Mouse (Mus musculus): ENCODE measurements at regions not wholly inside any gene's neighbourhood (a gene's known extent, or its start where the extent isn't known, plus 50 kb on each side); places are given as distances from the start of the nearest gene placed in this dataset.
"Not testable (repeated sequence)": the region's sequence is repeated elsewhere in the genome, so short reads cannot be mapped to it uniquely, and the experiment has no call there.

DNA sequence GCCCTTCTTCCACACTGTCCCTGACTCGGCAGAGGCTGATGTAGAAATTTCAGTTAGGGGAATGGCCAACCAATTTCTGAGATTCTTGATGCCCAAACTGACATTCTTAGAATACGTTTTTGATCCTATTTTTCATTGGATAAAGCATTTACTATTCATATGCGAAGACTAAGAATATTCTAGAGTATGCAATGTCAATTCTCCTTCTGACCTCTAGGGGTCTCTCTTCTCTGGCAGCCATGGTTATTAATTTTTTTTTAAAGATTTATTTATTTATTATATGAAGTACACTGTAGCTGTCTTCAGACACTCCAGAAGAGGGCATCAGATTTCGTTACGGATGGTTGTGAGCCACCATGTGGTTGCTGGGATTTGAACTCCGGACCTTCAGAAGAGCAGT is 152.9 kb downstream of the Nucb2 start:
- H3K9me3 ChIP-seq (ENCODE audit: low read length); H3K36me3 ChIP-seq (ENCODE audit: insufficient read depth, low read length); H3K27me3 ChIP-seq (ENCODE audit: insufficient read depth, low read length); H3K4me1 ChIP-seq (replicated peaks; ENCODE audit: low read depth, low read length); H3K4me3 ChIP-seq (replicated peaks; ENCODE audit: low read length): not testable (repeated sequence)
- TF ChIP-seq CTCF (conservative IDR thresholded peaks at IDR 0.05; ENCODE audit: low read length), result peak; percentile 51

DNA sequence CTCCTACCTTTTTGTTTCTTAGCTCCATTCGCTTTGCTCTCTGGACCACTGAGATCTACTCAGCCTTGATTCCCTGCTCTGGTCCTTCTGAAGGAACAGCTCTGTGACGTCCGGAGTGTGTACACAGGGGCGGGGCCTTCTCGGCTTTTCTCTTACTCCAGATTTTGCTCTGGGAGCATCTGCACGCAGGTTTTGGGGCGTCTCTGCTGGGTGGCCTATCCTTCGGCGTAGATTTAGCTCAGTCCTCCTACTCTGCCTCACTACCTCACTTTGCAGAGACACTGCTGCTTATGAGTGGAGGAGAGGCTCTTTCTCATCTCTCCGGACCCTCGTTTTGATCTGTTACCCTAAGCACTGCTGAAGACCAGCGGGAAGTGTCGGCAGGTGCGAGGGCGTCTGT is 161.4 kb downstream of the Nucb2 start:
- Histone ChIP-seq H3K27me3 (ENCODE audit: insufficient read depth, low read length) (no peaks in the 10 kb centered on the region), H3K4me1 (replicated peaks; ENCODE audit: low read depth, low read length) (0 out of 2 replicates have a peak, but pooled peaks cover 3% of the 10 kb centered on the region)
- no peak for TF ChIP-seq POU5F1 (IDR thresholded peaks at IDR 0.05; ENCODE audit: borderline replicate concordance, low read length)
- TF ChIP-seq CTCF (conservative IDR thresholded peaks at IDR 0.05; ENCODE audit: low read length), result no peak
- no peak for TF ChIP-seq NANOG (IDR thresholded peaks at IDR 0.05; ENCODE audit: borderline replicate concordance, low read length)

DNA sequence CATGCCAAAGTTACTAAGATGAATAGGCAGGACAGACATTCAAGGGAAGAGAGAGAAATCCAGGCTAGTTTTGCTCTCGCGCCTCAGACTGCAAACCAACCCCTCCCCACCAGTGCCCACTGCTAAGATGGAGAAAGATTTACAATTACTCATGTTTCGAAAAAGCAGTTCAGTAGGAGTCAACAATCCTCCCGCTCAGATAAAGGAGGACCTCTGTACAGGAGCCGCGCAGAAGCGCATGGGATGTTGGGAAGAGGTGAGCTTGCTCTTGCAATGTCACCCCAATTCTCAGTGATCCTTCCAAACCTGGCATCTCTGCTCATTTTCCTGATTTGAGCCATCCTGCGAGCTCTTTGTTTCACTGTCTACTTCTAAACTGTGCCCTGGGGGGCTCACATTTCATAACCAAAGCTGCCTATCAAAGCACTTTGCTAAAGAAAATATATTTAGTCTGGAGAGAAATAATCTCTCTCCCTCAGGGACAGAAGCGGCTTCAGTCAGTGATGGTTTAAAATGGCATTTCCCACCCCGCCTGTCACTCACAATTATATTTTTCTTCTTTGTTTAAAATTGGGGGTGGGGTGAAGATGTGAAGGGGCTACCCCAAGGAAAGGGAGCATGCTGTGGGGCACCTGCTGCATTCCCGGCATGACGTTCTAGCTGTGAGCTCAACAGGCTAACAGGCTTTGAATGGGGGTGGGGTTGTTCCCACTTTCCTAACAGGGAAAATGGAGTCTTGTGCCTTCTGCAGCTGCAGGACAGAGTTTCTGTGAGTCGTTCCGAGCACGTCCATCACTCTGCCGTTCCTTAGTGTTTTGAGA is 170.2 kb downstream of the Nucb2 start:
- Histone ChIP-seq H3K4me1 (replicated peaks; ENCODE audit: low read depth, low read length) (no peaks in the 10 kb centered on the region), H3K36me3 (ENCODE audit: insufficient read depth, low read length) (no peaks in the 10 kb centered on the region), H3K4me3 (replicated peaks; ENCODE audit: low read length) (no peak overlapping the region), H3K27me3 (ENCODE audit: insufficient read depth, low read length) (no peaks in the 10 kb centered on the region), H3K9me3 (ENCODE audit: low read length) (peaks cover 21% of the 10 kb centered on the region)
- TF ChIP-seq CTCF (conservative IDR thresholded peaks at IDR 0.05; ENCODE audit: low read length) (no peak), POU5F1 (IDR thresholded peaks at IDR 0.05; ENCODE audit: borderline replicate concordance, low read length) (no peak), NANOG (IDR thresholded peaks at IDR 0.05; ENCODE audit: borderline replicate concordance, low read length) (no peak)

More for the DNA sequence above, 161.4 kb downstream of the Nucb2 start:
- Histone ChIP-seq H3K4me3 (replicated peaks; ENCODE audit: low read length) (no peak overlapping the region), H3K36me3 (ENCODE audit: insufficient read depth, low read length) (no peaks in the 10 kb centered on the region), H3K9me3 (ENCODE audit: low read length) (no peaks in the 10 kb centered on the region)

DNA sequence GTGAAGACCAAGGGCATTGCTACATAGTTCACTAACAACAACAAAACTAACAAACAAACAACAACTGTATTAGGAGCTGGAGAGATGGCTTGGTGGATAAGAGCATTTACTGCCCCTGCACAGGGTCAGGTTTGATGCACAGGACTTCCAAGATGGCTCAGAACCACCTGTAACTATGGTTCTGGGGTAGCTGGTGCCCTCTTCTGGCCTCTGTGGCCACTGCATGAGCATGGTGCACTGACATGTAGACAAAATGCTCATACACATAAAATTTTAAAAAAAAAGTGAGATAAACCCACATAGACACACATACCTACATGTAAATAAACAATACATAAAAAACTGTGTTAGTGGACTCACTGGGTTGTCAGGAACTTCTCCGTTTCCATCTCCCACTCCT is 172.5 kb downstream of the Nucb2 start:
- TF ChIP-seq CTCF (conservative IDR thresholded peaks at IDR 0.05; ENCODE audit: low read length) (peak; percentile 43), NANOG (IDR thresholded peaks at IDR 0.05; ENCODE audit: borderline replicate concordance, low read length) (no peak)
- no peaks in the 10 kb centered on the region for H3K27me3 ChIP-seq (ENCODE audit: insufficient read depth, low read length)
- H3K9me3 ChIP-seq (ENCODE audit: low read length), result peaks cover 17% of the 10 kb centered on the region
- H3K4me3 ChIP-seq (replicated peaks; ENCODE audit: low read length), result no peak overlapping the region
- no peaks in the 10 kb centered on the region for H3K4me1 ChIP-seq (replicated peaks; ENCODE audit: low read depth, low read length)
- no peaks in the 10 kb centered on the region for H3K36me3 ChIP-seq (ENCODE audit: insufficient read depth, low read length)

DNA sequence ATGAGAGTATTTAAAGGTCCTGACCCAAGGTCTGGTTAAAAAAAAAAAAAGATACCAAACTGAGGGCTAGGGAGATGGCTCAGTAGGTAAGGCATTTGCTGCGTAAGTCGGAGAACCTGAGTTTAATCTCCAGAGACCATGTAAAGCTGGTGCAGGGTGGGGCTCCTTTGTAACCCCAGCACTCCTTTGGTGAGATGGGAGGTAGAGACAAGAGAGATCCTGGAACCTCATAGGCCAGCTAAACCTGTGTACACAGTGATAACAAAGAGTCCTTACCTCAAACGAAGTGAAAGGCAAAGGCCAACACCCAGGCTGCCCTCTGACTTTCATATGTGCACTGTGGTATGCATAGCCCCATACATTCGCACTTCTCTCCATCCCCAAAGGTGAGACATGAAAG is 175.0 kb downstream of the Nucb2 start:
- Histone ChIP-seq H3K4me1 (replicated peaks; ENCODE audit: low read depth, low read length) (no peaks in the 10 kb centered on the region), H3K27me3 (ENCODE audit: insufficient read depth, low read length) (no peaks in the 10 kb centered on the region), H3K36me3 (ENCODE audit: insufficient read depth, low read length) (no peaks in the 10 kb centered on the region), H3K9me3 (ENCODE audit: low read length) (no peaks in the 10 kb centered on the region), H3K4me3 (replicated peaks; ENCODE audit: low read length) (no peak overlapping the region)
- TF ChIP-seq POU5F1 (IDR thresholded peaks at IDR 0.05; ENCODE audit: borderline replicate concordance, low read length) (no peak), NANOG (IDR thresholded peaks at IDR 0.05; ENCODE audit: borderline replicate concordance, low read length) (no peak), CTCF (conservative IDR thresholded peaks at IDR 0.05; ENCODE audit: low read length) (no peak)

DNA sequence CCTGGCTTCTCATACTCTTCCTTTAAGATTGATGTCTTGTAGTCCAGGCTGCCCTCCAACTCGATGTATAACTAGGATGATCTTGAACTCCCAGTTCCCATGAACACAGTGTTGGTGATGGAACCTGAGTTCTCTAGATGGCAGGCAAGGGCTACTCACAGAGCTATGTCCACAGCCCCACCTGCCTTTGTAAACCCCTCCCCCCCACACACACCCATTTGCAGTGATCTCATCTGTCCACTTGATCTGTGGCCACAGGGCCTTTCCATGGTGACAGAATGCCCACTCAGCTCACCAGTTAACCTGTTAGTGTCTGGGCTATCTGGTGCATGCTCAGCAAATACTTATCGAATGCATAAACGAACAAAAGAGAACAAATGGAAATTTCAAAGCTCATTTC is 176.4 kb downstream of the Nucb2 start:
- no peaks in the 10 kb centered on the region for H3K36me3 ChIP-seq (ENCODE audit: insufficient read depth, low read length)

DNA sequence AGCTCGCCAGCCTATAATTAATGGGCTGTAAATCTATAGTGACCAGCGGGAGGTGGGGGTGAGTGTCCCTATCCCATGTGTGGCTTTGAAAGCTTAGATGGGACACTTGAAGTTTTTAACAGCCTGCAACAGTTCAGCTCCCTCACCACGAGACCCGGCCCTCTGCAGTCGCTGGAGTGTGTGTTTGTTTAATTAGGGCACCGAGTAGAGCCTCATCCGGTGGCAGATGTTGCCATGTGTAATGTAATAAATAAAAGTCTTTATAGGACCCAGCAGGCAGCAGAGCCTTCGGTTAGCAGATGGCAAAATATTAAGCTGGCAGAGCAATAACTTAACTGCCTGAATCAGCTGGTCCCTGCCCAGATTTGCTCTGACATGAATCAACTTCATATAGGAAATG is 177.1 kb downstream of the Nucb2 start:
- no peak overlapping the region for H3K4me3 ChIP-seq (replicated peaks; ENCODE audit: low read length)
- H3K9me3 ChIP-seq (ENCODE audit: low read length), result no peaks in the 10 kb centered on the region
- no peaks in the 10 kb centered on the region for H3K27me3 ChIP-seq (ENCODE audit: insufficient read depth, low read length)
- TF ChIP-seq POU5F1 (IDR thresholded peaks at IDR 0.05; ENCODE audit: borderline replicate concordance, low read length) (no peak), NANOG (IDR thresholded peaks at IDR 0.05; ENCODE audit: borderline replicate concordance, low read length) (no peak)
- H3K36me3 ChIP-seq (ENCODE audit: insufficient read depth, low read length), result no peaks in the 10 kb centered on the region
- H3K4me1 ChIP-seq (replicated peaks; ENCODE audit: low read depth, low read length), result no peaks in the 10 kb centered on the region

More for the DNA sequence above, 176.4 kb downstream of the Nucb2 start:
- Histone ChIP-seq H3K27me3 (ENCODE audit: insufficient read depth, low read length) (no peaks in the 10 kb centered on the region), H3K9me3 (ENCODE audit: low read length) (no peaks in the 10 kb centered on the region), H3K4me1 (replicated peaks; ENCODE audit: low read depth, low read length) (no peaks in the 10 kb centered on the region), H3K4me3 (replicated peaks; ENCODE audit: low read length) (no peak overlapping the region)
- no peak for TF ChIP-seq NANOG (IDR thresholded peaks at IDR 0.05; ENCODE audit: borderline replicate concordance, low read length)
- TF ChIP-seq CTCF (conservative IDR thresholded peaks at IDR 0.05; ENCODE audit: low read length), result no peak
- no peak for TF ChIP-seq POU5F1 (IDR thresholded peaks at IDR 0.05; ENCODE audit: borderline replicate concordance, low read length)

DNA sequence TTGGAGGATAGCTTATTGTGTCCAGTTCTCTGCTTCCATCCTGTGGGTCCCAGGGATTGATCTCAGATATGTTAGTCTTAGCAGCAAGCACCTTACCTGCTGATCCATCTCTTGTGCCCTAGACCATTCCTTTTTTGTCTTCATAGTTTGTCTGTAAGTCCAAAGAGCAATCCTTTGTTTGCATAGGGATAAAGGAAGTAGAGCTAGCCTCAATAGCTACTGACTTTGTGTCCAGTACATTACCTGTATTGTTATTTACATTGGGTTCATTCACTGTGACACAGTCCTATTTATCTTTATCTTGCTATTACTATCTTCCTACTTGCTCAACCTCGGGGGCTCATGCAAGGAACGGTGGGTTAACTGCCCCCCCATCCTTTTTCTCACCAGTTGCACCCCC is 196.2 kb downstream of the Nucb2 start:
- Histone ChIP-seq H3K36me3 (ENCODE audit: insufficient read depth, low read length) (no peaks in the 10 kb centered on the region), H3K4me1 (replicated peaks; ENCODE audit: low read depth, low read length) (peaks cover 9% of the 10 kb centered on the region), H3K27me3 (ENCODE audit: insufficient read depth, low read length) (peaks cover 7% of the 10 kb centered on the region; the same call in 1 of the 2 replicates), H3K9me3 (ENCODE audit: low read length) (no peaks in the 10 kb centered on the region), H3K4me3 (replicated peaks; ENCODE audit: low read length) (no peak overlapping the region)
- TF ChIP-seq POU5F1 (IDR thresholded peaks at IDR 0.05; ENCODE audit: borderline replicate concordance, low read length), result no peak
- TF ChIP-seq CTCF (conservative IDR thresholded peaks at IDR 0.05; ENCODE audit: low read length), result no peak
- no peak for TF ChIP-seq NANOG (IDR thresholded peaks at IDR 0.05; ENCODE audit: borderline replicate concordance, low read length)

Measured in E14TG2a.4 (cell line).